Mouse (Mus musculus): ENCODE results near the gene Olfr898. TPM values are rescaled to one million over a fixed set of nuclear protein-coding genes. Genes with fewer than 3 reads are reported as not detected.

The Olfr898 gene
- polyA plus RNA-seq (2016; fragmentation: Nextera tagmentation; extraction: Ambion mirVana), result not detected in 2 replicates

- H3K9ac ChIP-seq (replicated peaks), result no peak within 1 kb of the TSS
- ATAC-seq (ENCODE audit: insufficient number of reproducible peaks, insufficient read depth, low FRiP score, low TSS enrichment, low read depth), result no peak
- H3K4me2 ChIP-seq, result no peak within 1 kb of the TSS
- H3K36me3 ChIP-seq, result no peaks in the 10 kb centered on the region
- 0 out of 2 replicates have a peak, but pooled peaks cover 3% of the 10 kb centered on the region for H3K9me3 ChIP-seq
- no peaks in the 10 kb centered on the region for H3K27me3 ChIP-seq
- 87% methylated on average over 4 of the region's 4 CpGs for WGBS
- H3K4me3 ChIP-seq (replicated peaks), result no peak within 1 kb of the TSS
- no peaks in the 10 kb centered on the region for H3K4me1 ChIP-seq (replicated peaks)
- H3K27ac ChIP-seq, result no peak within 1 kb of the TSS
Observed at GRCm38 (mm10) chr9:38348111-38348510, at the start of gene Olfr898. Gene Olfr898 (plus strand): TSS chr9:38348411.

- no peaks in the 10 kb centered on the region for H3K9me3 ChIP-seq
- H3K27ac ChIP-seq, result no peak within 1 kb of the TSS
- no peaks in the 10 kb centered on the region for H3K27me3 ChIP-seq
- no peak within 1 kb of the TSS for H3K9ac ChIP-seq (replicated peaks)
- H3K4me2 ChIP-seq, result no peak within 1 kb of the TSS
- no peak for ATAC-seq (ENCODE audit: insufficient number of reproducible peaks, insufficient read depth, low FRiP score, low TSS enrichment, low read depth)
- WGBS, result 82% methylated on average over 3 of the region's 3 CpGs
- H3K4me1 ChIP-seq (replicated peaks), result no peaks in the 10 kb centered on the region
- H3K36me3 ChIP-seq, result no peaks in the 10 kb centered on the region
- no peak within 1 kb of the TSS for H3K4me3 ChIP-seq (replicated peaks)
Observed at GRCm38 (mm10) chr9:38328760-38329159, 19.5 kb upstream of the Olfr898 start, which contains the start of gene Olfr25. Gene Olfr25 (plus strand): TSS chr9:38329060.

GRCm38 (mm10) chr9:38366596-38366995 lies 18.4 kb downstream of the Olfr898 start, which contains the start of gene Olfr250:
Gene Olfr250 (plus strand): TSS chr9:38366896.
- WGBS, result 88% methylated on average over 2 of the region's 2 CpGs
- Histone ChIP-seq H3K4me3 (replicated peaks) (no peak within 1 kb of the TSS), H3K27me3 (no peaks in the 10 kb centered on the region), H3K36me3 (no peaks in the 10 kb centered on the region), H3K4me2 (no peak within 1 kb of the TSS), H3K27ac (no peak within 1 kb of the TSS), H3K4me1 (replicated peaks) (no peaks in the 10 kb centered on the region), H3K9ac (replicated peaks) (no peak within 1 kb of the TSS), H3K9me3 (no peaks in the 10 kb centered on the region)
- ATAC-seq (ENCODE audit: insufficient number of reproducible peaks, insufficient read depth, low FRiP score, low TSS enrichment, low read depth), result no peak

GRCm38 (mm10) chr9:38376786-38377185 lies 28.6 kb downstream of the Olfr898 start, which contains the start of gene Olfr251:
Gene Olfr251 (plus strand): TSS chr9:38377086.
- no peak within 1 kb of the TSS for H3K4me2 ChIP-seq
- WGBS, result 65% methylated on average over 2 of the region's 2 CpGs
- H3K9ac ChIP-seq (replicated peaks), result no peak within 1 kb of the TSS
- ATAC-seq (ENCODE audit: insufficient number of reproducible peaks, insufficient read depth, low FRiP score, low TSS enrichment, low read depth), result no peak
- no peak within 1 kb of the TSS for H3K27ac ChIP-seq
- H3K4me3 ChIP-seq (replicated peaks), result no peak within 1 kb of the TSS
- H3K36me3 ChIP-seq, result no peaks in the 10 kb centered on the region
- H3K4me1 ChIP-seq (replicated peaks), result no peaks in the 10 kb centered on the region
- H3K9me3 ChIP-seq, result no peaks in the 10 kb centered on the region
- H3K27me3 ChIP-seq, result no peaks in the 10 kb centered on the region

- Histone ChIP-seq H3K36me3 (no peaks in the 10 kb centered on the region), H3K4me1 (replicated peaks) (no peaks in the 10 kb centered on the region), H3K9ac (replicated peaks) (no peak within 1 kb of the TSS), H3K27ac (no peak within 1 kb of the TSS), H3K9me3 (no peaks in the 10 kb centered on the region), H3K27me3 (no peaks in the 10 kb centered on the region), H3K4me3 (replicated peaks) (no peak within 1 kb of the TSS), H3K4me2 (no peak within 1 kb of the TSS)
- ATAC-seq (ENCODE audit: insufficient number of reproducible peaks, insufficient read depth, low FRiP score, low TSS enrichment, low read depth), result no peak
- 90% methylated on average over 1 of the region's 1 CpGs for WGBS
Observed at GRCm38 (mm10) chr9:38401398-38401797, 53.2 kb downstream of the Olfr898 start, which contains the start of gene Olfr147. Gene Olfr147 (plus strand): TSS chr9:38401698.

Other genes with a start within 250 kb of the Olfr898 start
- gene Olfr888, start 240.3 kb upstream of the Olfr898 start, polyA plus RNA-seq (2016; fragmentation: Nextera tagmentation; extraction: Ambion mirVana), result not detected in 2 replicates
- 0.04 TPM in 1 of 2 replicates, not detected in the other for gene Olfr889, start 233.2 kb upstream of the Olfr898 start, polyA plus RNA-seq (2016; fragmentation: Nextera tagmentation; extraction: Ambion mirVana)
- not detected in 2 replicates for gene Olfr890, start 205.9 kb upstream of the Olfr898 start, polyA plus RNA-seq (2016; fragmentation: Nextera tagmentation; extraction: Ambion mirVana)
- gene Olfr891, start 167.6 kb upstream of the Olfr898 start, polyA plus RNA-seq (2016; fragmentation: Nextera tagmentation; extraction: Ambion mirVana), result not detected in 2 replicates
- not detected in 2 replicates for gene Olfr893, start 140.0 kb upstream of the Olfr898 start, polyA plus RNA-seq (2016; fragmentation: Nextera tagmentation; extraction: Ambion mirVana)
- not detected in 2 replicates for gene Olfr894, start 130.4 kb upstream of the Olfr898 start, polyA plus RNA-seq (2016; fragmentation: Nextera tagmentation; extraction: Ambion mirVana)
- gene Olfr143, start 95.6 kb upstream of the Olfr898 start, polyA plus RNA-seq (2016; fragmentation: Nextera tagmentation; extraction: Ambion mirVana), result not detected in 2 replicates
- not detected in 2 replicates for gene Olfr895, start 80.6 kb upstream of the Olfr898 start, polyA plus RNA-seq (2016; fragmentation: Nextera tagmentation; extraction: Ambion mirVana)
- gene Olfr896-ps1, start 57.3 kb upstream of the Olfr898 start, polyA plus RNA-seq (2016; fragmentation: Nextera tagmentation; extraction: Ambion mirVana), result not detected in 2 replicates
- not detected in 2 replicates for gene Olfr25, start 19.4 kb upstream of the Olfr898 start, polyA plus RNA-seq (2016; fragmentation: Nextera tagmentation; extraction: Ambion mirVana)
- not detected in 2 replicates for gene Olfr250, start 18.5 kb downstream of the Olfr898 start, polyA plus RNA-seq (2016; fragmentation: Nextera tagmentation; extraction: Ambion mirVana)
- gene Olfr251, start 28.7 kb downstream of the Olfr898 start, polyA plus RNA-seq (2016; fragmentation: Nextera tagmentation; extraction: Ambion mirVana), result not detected in 2 replicates
- gene Olfr147, start 53.3 kb downstream of the Olfr898 start, polyA plus RNA-seq (2016; fragmentation: Nextera tagmentation; extraction: Ambion mirVana), result not detected in 2 replicates
- gene Olfr901, start 81.0 kb downstream of the Olfr898 start, polyA plus RNA-seq (2016; fragmentation: Nextera tagmentation; extraction: Ambion mirVana), result not detected in 2 replicates
- gene Olfr902, start 99.2 kb downstream of the Olfr898 start, polyA plus RNA-seq (2016; fragmentation: Nextera tagmentation; extraction: Ambion mirVana), result not detected in 2 replicates
- gene Olfr904, start 114.7 kb downstream of the Olfr898 start, polyA plus RNA-seq (2016; fragmentation: Nextera tagmentation; extraction: Ambion mirVana), result not detected in 2 replicates
- gene Olfr905, start 122.7 kb downstream of the Olfr898 start, polyA plus RNA-seq (2016; fragmentation: Nextera tagmentation; extraction: Ambion mirVana), result not detected in 2 replicates
- gene Olfr906, start 138.7 kb downstream of the Olfr898 start, polyA plus RNA-seq (2016; fragmentation: Nextera tagmentation; extraction: Ambion mirVana), result not detected in 2 replicates
- gene Olfr907, start 147.4 kb downstream of the Olfr898 start, polyA plus RNA-seq (2016; fragmentation: Nextera tagmentation; extraction: Ambion mirVana), result not detected in 2 replicates
- not detected in 2 replicates for gene Olfr911-ps1, start 173.2 kb downstream of the Olfr898 start, polyA plus RNA-seq (2016; fragmentation: Nextera tagmentation; extraction: Ambion mirVana)
- gene Olfr910, start 189.4 kb downstream of the Olfr898 start, polyA plus RNA-seq (2016; fragmentation: Nextera tagmentation; extraction: Ambion mirVana), result not detected in 2 replicates
- gene Olfr912, start 231.8 kb downstream of the Olfr898 start, polyA plus RNA-seq (2016; fragmentation: Nextera tagmentation; extraction: Ambion mirVana), result not detected in 2 replicates
- not detected in 2 replicates for gene Olfr913, start 244.3 kb downstream of the Olfr898 start, polyA plus RNA-seq (2016; fragmentation: Nextera tagmentation; extraction: Ambion mirVana)